ENCODE assay signal across 9 mouse cellular contexts in the genomic region with DNA sequence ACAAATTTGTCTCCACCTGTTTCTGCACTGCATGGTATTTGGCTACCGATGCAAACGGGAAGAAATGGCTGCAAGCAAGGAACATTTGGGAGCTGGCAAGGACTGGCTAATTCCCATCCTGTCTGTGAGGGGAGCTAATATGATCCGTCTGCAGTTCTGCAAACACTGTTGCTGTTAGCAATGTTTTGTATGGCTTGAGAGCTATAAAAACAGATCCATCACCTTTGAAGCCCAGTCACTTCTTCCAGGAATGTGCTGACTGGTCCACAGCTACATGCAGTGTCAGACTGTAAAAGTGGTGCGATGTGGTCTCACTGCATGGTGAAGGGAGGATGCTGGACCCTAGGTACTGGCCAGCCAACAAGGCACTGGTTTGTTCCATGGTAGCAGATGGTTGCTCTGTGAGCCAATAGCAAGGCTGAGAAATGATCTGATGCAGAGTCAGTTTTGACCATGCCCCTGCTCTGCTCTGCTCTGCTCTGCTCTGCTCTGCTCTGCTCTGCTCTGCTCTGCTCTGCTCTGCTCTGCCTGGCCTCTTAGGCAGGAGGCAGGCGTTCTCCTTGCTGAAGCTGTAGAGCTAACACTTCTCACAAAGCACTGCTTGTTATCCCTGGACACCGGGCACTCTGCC. TPM values are rescaled to one million over a fixed set of nuclear protein-coding genes. Genes with fewer than 3 reads are reported as not detected.
DNase-seq lines count a peak whose midpoint lies in the region; ATAC-seq lines count a peak whose summit lies in the region.
"Had no signal": no experiment of that assay in that cellular context is flagged by ENCODE, and none has a peak within 500 bp of the region (broad histone marks: within the 10 kb centered on the region; RNA-seq: fewer than 3 reads in every experiment).

No protein-coding gene starts in this region.

- WGBS in forebrain, embryonic 15.5 days, result 58% methylated on average over 6 of the region's 6 CpGs
- 73% methylated on average over 6 of the region's 6 CpGs for WGBS in forebrain, embryonic 10.5 days
- 55% methylated on average over 6 of the region's 6 CpGs for WGBS in neural tube, embryonic 13.5 days
- 57% methylated on average over 6 of the region's 6 CpGs for WGBS in neural tube, embryonic 14.5 days
- 69% methylated on average over 6 of the region's 6 CpGs for WGBS in heart, embryonic 10.5 days

- ATAC-seq in forebrain, embryonic 15.5 days (replicated peaks), result peak; percentile 71
- ATAC-seq in neural tube, embryonic 13.5 days (ENCODE audit: low read depth), result no peak; the same call in 1 of the 2 replicates
- ATAC-seq in neural tube, embryonic 14.5 days (ENCODE audit: low read depth), result peak; percentile 71; the same call in 1 of the 2 replicates

- H3K27me3 ChIP-seq in forebrain, embryonic 15.5 days, result no peaks in the 10 kb centered on the region
- peaks cover 4% of the 10 kb centered on the region for H3K27me3 ChIP-seq in forebrain, embryonic 10.5 days (ENCODE audit: poor library complexity, severe bottlenecking)
- no peaks in the 10 kb centered on the region for H3K27me3 ChIP-seq in neural tube, embryonic 13.5 days
- no peaks in the 10 kb centered on the region for H3K27me3 ChIP-seq in neural tube, embryonic 14.5 days (ENCODE audit: control insufficient read depth, insufficient read depth, low read length)
- no peaks in the 10 kb centered on the region; the same call in 1 of the 2 replicates for H3K27me3 ChIP-seq in heart, embryonic 10.5 days (ENCODE audit: insufficient read depth, poor library complexity, severe bottlenecking)

- no peak overlapping the region for H3K9ac ChIP-seq in forebrain, embryonic 15.5 days (replicated peaks)
- no peak overlapping the region for H3K9ac ChIP-seq in neural tube, embryonic 13.5 days
- no peak overlapping the region for H3K9ac ChIP-seq in neural tube, embryonic 14.5 days (replicated peaks; ENCODE audit: low read depth, low read length)

- H3K27ac ChIP-seq in forebrain, embryonic 15.5 days (replicated peaks), result peak overlapping the region; percentile 5; the same call in 1 of the 2 replicates
- H3K27ac ChIP-seq in forebrain, embryonic 10.5 days, result no peak overlapping the region
- H3K27ac ChIP-seq in neural tube, embryonic 13.5 days (replicated peaks), result 0 out of 2 replicates have a peak overlapping the region, but pooled peaks have one; percentile 23
- 0 out of 2 replicates have a peak overlapping the region, but pooled peaks have one; percentile 5 for H3K27ac ChIP-seq in neural tube, embryonic 14.5 days (ENCODE audit: low read depth, low read length)
- H3K27ac ChIP-seq in heart, embryonic 10.5 days, result no peak overlapping the region; the same call in 1 of the 2 replicates

- H3K4me2 ChIP-seq in forebrain, embryonic 15.5 days (replicated peaks), result no peak overlapping the region
- H3K4me2 ChIP-seq in neural tube, embryonic 13.5 days, result no peak overlapping the region
- H3K4me2 ChIP-seq in neural tube, embryonic 14.5 days (ENCODE audit: low read depth, low read length), result no peak overlapping the region

- no peaks in the 10 kb centered on the region for H3K4me1 ChIP-seq in forebrain, embryonic 15.5 days
- no peaks in the 10 kb centered on the region for H3K4me1 ChIP-seq in forebrain, embryonic 10.5 days
- peaks cover 7% of the 10 kb centered on the region; the same call in 1 of the 2 replicates for H3K4me1 ChIP-seq in neural tube, embryonic 13.5 days (replicated peaks)
- no peaks in the 10 kb centered on the region for H3K4me1 ChIP-seq in neural tube, embryonic 14.5 days (ENCODE audit: control insufficient read depth, insufficient read depth, low read length)
- 0 out of 2 replicates have a peak, but pooled peaks cover 6% of the 10 kb centered on the region for H3K4me1 ChIP-seq in heart, embryonic 10.5 days

- no peak for DNase-seq in forebrain, embryonic 10.5 days (ENCODE audit: extremely low spot score, low spot score)
- no peak for DNase-seq in neural tube, embryonic 10.5 days (ENCODE audit: extremely low spot score, low spot score)
- DNase-seq in forelimb bud, embryonic 11.5 days (ENCODE audit: low read depth, low spot score), result peak; percentile 9
- DNase-seq in thymus, postnatal 36 days, result no peak
- no peak for DNase-seq in heart, embryonic 10.5 days (ENCODE audit: low spot score)
- DNase-seq: kidney, postnatal 14 days had no signal

- H3K9me3 ChIP-seq in forebrain, embryonic 15.5 days, result no peaks in the 10 kb centered on the region
- H3K9me3 ChIP-seq in forebrain, embryonic 10.5 days, result no peaks in the 10 kb centered on the region
- H3K9me3 ChIP-seq in neural tube, embryonic 13.5 days, result no peaks in the 10 kb centered on the region
- no peaks in the 10 kb centered on the region for H3K9me3 ChIP-seq in neural tube, embryonic 14.5 days (ENCODE audit: control insufficient read depth, low read length)
- no peaks in the 10 kb centered on the region for H3K9me3 ChIP-seq in heart, embryonic 10.5 days

- no peaks in the 10 kb centered on the region for H3K36me3 ChIP-seq in forebrain, embryonic 15.5 days
- H3K36me3 ChIP-seq in forebrain, embryonic 10.5 days (replicated peaks), result no peaks in the 10 kb centered on the region
- H3K36me3 ChIP-seq in neural tube, embryonic 13.5 days, result no peaks in the 10 kb centered on the region
- H3K36me3 ChIP-seq in neural tube, embryonic 14.5 days (ENCODE audit: control insufficient read depth, insufficient read depth, low read length), result no peaks in the 10 kb centered on the region
- no peaks in the 10 kb centered on the region for H3K36me3 ChIP-seq in heart, embryonic 10.5 days

- no peak overlapping the region for H3K4me3 ChIP-seq in forebrain, embryonic 15.5 days
- H3K4me3 ChIP-seq in forebrain, embryonic 10.5 days, result no peak overlapping the region
- no peak overlapping the region for H3K4me3 ChIP-seq in neural tube, embryonic 13.5 days
- no peak overlapping the region for H3K4me3 ChIP-seq in neural tube, embryonic 14.5 days (ENCODE audit: low read depth, low read length)
- H3K4me3 ChIP-seq in heart, embryonic 10.5 days, result no peak overlapping the region

RNA-seq across cellular contexts. Expression of gene Gm9833, which starts 5.9 kb away (rescaled TPM):
- polyA plus RNA-seq in forebrain, embryonic 15.5 days (2015; fragmentation: Nextera tagmentation; extraction: Ambion mirVana), result 8.0 and 9.0 TPM in 2 replicates
- polyA plus RNA-seq in forebrain, embryonic 10.5 days (2016; fragmentation: Nextera tagmentation; extraction: Ambion mirVana), result 5.4 and 6.7 TPM in 2 replicates
- polyA plus RNA-seq in neural tube, embryonic 13.5 days (2015; fragmentation: Nextera tagmentation; extraction: Ambion mirVana), result 7.0 and 7.9 TPM in 2 replicates
- polyA plus RNA-seq in neural tube, embryonic 14.5 days (2014; fragmentation: Nextera tagmentation; extraction: Ambion mirVana), result 7.2 and 8.2 TPM in 2 replicates
- 2.8 and 3.1 TPM in 2 replicates for polyA plus RNA-seq in heart, embryonic 10.5 days (2016; fragmentation: Nextera tagmentation; extraction: Ambion mirVana)

Comparison
In these comparisons a context has a peak if more than half of its experiments do, and no peak if none do; other contexts are left out.
1. H3K27ac ChIP-seq: peak in forebrain, embryonic 15.5 days (single experiment), neural tube, embryonic 13.5 days (single experiment) and neural tube, embryonic 14.5 days (single experiment); none in forebrain, embryonic 10.5 days (single experiment) and heart, embryonic 10.5 days (single experiment).